Mouse (Mus musculus) cerebellum, postnatal 14 days (tissue): ENCODE results near the gene Kifc3.

Source experiments
- DNase-seq, 2 experiments: peaks; one replicate each; pipeline ENCODE4 v3.0.0; 2021; ENCODE audit warnings: mixed read lengths in 2 of 2

Gene Kifc3

DNA sequence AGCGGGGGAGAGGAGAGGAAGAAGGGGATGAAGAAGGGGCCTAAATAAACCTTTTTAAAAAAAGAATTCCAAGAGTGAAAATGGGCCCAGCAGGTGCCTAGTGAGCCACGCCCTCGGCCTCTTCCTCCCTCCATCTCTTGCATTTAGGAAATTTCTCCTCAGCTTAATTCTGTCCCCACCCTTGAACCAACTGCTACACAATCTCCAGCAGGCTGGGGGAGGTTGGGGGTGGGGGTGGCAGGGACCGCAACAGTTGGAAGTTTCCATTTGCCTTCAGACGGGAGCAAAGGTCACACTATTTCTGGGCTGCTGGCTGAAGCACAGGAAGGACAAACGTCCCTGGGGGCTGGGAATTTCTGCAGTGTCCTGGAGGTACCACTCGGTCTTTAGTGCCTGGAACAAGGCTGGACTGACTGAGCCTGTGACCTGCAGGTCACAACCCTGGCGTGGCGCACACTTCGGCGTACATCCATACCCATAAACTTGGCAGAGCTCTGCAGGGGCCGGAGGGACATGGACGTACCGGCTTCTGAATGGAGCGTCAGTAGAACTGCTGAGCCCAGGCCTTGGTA is 71.6 kb downstream of the Kifc3 start:
- no peak for DNase-seq

DNA sequence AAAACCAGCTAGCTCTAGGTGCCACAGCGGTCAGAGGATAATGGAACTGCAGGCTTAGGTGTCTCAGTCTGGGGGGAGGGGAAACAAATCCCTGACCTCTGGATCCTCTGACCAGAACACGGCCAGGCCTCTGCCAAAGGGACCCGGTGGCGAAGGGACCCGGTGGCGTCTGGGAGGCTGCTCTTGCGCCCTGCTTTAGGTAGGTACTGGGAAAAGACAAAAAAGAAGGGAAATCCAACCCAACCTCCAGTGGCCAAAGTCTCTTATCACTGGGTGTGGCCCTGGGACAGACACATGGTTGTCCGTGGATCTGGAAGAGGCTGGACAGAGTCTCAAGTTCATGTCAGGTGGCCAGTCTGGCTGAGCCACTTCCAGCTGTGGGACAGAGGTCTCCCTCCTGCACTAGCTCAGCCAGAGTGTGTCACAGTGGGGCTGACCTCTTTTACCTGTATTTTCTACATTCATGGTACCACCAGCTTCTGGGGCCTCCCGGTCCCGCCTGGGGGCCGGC is 73.8 kb downstream of the Kifc3 start:
- no peak for DNase-seq

DNA sequence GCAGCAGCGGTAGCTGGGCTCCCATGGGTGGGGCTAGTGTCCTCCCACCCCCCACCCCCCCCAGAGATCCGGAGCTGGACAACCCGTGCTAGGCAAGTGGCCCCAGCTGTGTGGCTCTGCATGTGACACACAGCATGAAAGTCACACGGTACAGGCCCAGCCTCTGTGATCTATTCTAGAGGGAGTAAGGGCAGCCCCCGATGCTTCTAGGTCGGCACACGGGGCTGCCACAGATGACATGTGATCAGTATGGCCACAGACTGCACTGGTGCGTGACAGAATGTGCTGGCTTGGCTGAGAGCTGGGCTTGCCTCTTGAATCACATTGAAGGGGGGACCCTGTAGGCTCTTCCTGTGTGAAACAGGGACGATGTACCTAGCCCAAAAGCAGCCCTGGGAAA is 75.0 kb downstream of the Kifc3 start:
- DNase-seq = no peak

DNA sequence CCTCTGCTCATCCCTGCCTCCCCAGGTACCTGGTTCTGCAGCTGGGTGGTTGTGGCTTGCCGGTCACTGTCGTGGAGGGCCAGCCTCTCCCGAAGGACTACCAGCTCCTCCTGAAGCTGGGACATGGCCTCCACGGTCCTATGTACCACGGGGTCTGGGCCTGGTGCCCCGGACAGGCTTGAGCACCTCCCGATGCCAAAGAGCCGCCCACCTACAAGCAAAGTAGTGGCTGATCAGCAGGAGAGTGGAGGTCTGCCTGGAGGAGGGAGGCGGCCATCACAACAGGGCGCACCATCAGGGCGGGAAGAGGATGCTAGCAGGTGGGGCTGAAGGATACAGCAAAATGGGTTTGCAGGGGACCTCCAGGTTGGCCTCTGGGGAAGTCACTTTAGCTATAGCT is 76.1 kb downstream of the Kifc3 start:
- DNase-seq = no peak

DNA sequence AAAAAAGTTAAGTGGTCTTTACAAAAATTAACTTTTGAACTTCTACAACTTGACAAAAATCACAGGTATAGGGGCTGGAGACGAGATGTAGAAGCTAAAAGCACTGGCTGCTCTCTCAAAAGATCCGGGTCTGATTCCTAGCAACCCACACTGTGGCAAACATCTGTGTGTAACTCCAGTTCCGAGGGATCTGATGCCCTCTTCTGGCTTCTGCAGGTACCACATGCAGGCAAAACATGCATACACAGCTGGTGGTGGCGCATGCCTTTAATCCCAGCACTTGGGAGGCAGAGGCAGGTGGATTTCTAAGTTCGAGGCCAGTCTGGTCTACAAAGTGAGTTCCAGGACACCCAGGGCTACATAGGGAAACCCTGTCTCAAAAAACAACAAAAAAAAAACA is 79.2 kb downstream of the Kifc3 start:
- no peak for DNase-seq

DNA sequence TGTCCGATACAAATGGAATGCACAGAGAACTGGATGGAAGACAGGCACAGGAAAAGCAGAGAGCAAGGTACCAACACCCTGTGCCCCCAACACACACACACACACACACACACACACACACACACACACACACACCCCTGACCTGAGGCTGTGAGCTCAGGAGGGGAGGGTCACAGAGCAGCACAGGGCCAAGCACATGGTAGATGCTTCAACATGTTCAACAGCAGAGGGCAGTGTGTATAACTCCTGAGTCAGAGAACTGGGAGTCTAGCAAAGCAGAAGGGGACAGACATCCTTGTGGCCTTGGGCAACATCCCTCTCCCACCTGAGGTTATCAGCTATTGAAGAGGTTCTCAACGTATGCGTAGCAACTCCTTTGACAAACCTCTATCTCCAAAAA is 88.9 kb downstream of the Kifc3 start:
- peak; percentile 53 to 60 for DNase-seq

DNA sequence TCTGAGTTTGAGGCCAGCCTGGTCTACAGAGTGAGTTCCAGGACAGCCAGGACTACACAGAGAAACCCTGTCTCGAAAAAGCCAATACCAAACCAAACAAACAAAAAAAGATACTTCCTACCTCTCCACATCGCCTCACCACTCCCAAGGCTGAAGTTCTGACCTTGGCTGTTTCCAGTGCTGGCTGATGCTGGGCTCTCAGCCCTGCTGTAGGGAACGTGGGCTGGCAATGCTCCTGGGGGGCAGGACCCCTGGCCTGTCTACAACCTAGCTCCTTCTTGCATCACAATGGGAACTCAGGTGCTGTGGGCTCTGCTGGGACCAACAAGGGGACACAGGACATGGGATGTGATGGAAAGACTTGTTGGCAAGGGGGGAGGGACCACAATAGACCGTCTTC is 89.5 kb downstream of the Kifc3 start:
- no peak for DNase-seq

DNA sequence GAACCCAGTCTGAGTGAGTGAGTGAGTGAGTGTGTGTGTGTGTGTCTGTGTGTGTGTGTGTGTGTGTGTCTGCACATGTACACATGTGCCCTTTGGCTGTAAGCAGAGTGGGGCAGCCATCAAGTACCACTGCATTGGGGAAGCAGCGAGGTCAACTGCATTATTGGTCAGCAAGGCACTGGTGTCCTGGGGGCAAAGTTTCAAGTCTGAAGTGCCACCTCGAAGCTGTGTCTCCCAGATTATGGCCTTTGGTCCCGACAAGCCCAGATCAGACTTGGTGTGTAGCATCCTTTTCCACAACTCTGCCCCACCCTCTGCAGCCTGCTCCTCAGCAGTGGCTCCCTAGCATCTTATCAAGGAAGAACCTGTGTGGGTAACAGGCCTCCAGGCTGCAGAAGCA is 90.0 kb downstream of the Kifc3 start:
- no peak for DNase-seq

DNA sequence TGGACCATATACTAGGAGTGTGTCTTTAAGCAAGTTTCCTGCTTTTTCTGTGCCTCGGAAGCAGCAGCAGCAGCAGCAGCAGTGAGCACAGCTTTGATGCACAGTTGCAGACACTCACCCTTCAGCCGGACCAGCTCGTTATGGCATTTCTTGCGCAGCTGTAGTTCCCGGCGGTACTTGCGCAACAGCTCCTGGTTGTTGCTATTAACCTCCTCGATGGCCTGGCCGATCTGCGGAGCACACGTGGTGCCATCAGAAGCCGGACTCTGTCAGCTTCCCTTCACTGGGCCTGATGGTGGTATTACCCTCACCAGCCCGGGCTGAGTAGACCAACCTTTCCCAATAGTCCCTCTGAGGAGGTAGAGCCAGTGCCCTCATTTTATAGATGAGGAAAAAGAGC is 95.3 kb downstream of the Kifc3 start:
- DNase-seq = no peak

DNA sequence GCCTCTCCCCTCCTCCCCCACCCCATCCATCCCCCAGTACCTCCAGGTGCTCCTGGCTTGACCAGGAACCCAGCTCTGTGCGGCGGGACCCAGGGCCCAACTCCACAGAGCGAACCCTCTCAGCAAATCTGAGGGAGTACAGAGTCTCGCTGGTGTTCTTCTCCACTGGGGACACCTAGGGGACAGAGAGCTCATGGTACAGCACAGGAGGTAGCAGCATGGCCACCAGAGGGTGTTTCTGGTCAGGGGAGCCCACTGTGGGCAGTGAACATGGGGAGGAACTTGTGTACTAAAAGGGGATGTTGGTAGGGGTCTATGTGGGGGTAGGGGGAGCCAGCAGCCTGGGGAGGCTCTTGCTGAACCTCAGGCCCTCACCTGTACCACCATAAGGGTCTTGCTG is 100.6 kb downstream of the Kifc3 start:
- no peak for DNase-seq

DNA sequence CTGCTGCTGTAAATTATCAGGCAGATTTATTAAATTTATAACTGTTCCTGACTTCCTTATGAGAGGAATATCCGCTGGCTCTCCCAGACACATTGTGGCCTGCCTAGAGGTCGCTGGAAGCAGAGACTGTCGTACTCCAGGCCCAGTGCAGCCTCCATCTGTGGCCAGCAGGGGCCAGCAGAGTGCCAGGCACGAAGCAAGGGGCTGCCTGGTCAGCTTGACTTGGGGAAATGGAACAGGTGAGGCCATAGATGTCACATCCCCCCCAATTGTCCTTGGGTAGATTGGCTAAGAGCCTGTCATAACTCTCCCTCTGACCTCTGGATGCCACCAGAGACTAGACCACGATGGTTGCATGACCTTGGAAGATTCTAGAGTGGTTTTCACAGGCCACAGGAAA is 103.6 kb downstream of the Kifc3 start:
- DNase-seq = peak; percentile 84 to 88

DNA sequence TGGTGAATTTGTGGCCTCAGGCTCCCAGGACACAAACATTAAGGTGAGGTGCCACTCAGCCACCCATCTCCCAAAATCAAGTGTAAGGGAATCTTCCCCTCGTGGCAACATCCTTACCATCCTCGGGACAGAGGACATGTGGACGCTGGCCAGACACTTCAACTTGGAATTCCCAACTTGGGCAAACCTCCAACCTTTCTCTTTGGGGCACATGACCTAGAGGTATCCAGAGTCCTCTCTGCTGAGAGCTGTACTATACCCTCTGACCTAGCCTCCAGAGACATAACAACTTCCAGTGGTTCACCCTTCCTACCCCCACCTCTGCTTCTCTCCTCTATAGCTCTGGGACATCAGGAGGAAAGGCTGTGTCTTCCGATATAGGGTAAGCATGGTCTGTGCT is 109.0 kb downstream of the Kifc3 start:
- DNase-seq = no peak

DNA sequence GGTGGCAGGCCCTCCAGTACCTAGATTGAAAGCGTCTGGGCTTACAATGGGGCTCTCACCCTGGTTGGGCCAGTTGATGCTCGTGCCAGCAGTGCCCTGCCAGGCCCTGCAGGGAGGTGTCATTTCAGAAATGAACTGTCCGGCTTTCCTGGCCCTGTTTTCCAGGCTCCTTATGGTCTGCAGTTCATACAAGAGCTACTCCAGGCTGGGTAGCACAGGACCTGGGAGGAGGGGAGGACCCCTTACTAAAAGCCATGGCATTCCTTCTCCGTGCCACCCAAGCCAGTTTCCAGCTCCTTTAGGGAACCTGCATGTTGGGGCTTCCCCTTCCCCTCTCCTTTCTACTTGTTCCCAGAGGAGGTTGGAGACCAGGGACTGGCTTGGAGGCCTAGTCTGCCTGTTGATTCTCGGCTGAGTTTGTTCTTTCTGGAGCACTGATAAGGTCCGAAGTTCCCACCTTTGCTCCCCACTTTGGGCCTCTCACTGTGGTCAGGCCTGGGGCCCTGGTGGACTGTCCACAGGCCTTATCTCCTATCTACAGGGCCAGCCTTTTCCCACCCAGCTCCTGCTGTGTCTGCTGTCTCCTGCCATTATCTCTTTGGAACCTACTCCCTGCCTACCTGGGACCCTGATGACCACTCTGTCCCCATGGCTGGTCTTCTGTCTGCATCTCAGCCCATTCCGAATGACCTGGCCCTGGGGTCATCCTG is 117.0 kb downstream of the Kifc3 start:
- peak in 1 of 2 experiments; percentile 44 for DNase-seq

DNA sequence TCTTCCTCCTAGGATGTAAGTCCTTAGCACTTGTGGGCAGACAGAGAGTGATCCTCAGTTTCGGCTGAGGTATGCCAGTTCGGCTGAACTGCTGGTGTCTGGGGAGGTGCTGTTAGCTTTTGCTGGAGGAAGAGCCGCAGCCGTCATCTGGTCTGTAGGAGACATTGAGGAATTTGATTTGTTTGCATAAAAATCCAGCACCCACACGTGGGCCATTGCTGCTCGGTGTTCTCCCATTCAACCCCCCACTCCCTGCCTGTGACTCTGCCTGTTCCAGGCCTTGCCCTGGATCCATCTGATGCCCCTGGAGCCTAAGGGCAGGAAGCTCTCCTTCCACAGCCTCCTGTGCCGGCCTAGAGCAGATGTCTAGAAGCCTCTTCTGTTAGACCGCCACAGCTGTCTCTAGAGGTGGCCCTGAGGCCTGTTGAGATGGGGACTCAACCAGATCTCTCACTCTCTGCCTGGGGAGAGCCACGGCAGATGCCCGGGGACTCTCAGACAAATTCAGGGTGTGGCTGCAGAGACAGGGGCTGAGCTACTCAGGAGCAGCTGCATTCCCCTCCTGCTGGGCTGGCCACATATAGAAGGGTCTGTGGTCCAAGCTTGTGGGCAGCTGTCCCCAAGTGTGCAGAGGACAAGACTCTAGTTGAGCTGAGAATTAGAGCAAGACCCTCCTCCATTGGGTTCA is 117.7 kb downstream of the Kifc3 start:
- no peak for DNase-seq

DNA sequence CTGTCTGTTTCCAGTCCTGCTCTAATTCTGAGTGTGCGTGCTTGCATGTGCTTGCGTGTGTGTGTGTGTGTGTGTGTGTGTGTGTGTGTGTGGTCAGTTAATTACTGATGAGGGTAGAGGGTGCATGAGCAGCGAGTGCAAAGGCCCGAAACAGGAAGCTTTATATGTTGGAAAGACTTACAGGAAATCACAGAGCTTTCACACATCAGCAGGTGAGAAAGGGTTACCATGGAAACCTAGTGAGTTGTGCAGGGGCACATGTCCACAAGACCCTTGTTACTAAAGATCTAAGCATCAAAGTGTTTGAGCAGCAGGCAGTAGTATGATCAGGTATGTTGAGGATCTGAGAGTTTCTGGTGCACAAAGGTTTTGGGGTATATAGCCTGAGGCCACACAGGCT is 118.4 kb downstream of the Kifc3 start:
- DNase-seq = no peak

DNA sequence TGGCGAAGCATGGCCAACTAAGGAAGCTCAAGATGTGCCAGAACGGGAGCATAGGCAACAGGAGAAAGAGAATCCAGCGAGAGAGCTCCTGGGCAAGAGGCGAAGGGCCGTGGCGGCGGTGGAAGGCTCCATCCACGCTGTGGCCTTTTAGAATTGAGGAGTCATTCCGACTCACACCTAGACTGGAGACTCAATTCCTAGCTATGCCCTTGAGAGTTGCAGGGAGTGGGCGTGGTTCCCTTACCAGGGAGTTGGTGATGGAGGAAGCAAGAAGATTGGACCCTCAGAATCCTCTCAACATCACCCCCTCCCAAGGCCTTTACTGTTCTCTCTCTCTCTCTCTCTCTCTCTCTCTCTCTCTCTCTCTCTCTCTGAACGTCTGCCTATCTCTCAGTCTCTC is 121.0 kb downstream of the Kifc3 start:
- peak; percentile 22 to 47 for DNase-seq

DNA sequence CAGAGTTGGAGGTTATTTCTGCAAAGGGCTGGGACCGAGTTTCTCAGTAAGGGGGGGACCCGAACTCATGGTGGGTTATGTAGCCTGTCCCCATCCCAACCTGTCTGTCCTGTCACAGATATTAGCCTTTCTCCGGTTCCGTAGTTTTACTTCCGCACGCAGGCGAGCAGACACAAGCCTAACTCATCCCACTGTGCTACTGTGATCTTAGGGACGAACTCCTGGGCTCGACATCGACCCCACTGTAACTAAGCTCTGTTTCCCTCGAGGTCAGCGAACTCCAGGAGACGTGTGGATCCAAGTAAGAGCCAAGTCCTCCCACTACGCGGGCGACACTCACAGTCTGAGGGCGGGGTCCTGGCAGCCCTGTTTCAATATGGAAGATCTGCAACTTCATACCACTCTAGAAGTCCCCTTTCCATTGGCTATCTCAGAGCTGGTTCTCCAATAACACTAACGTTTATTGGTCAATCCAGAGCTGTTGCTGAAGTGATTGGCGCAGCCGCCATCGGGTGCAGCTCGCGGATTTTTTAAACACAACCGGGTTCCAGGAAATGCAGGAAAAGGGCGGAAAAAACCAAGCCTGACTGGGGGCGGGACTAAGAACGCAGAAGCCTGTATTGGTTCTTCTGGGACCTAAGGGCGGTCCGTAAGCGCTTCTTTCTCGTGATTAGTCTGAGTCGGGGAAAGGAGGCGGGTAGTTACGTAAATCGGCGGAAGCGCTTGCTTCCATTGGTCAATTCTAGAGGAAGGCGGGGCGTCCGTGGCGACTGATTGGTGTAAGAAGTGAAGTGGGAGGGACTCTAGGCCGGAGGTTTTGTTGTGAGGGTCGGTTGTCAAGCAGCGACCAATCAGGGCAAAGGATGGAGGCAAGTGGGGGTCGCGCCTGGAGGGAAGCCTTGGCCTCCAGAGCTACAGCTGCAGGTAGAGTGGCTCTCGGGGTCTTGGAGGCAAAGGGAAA is 122.0 kb downstream of the Kifc3 start, which contains the start of gene Katnb1:
TSS of gene Katnb1 (plus strand) at position 806 of the 961 bp plus-strand sequence.
- peak; percentile 98 for DNase-seq

DNA sequence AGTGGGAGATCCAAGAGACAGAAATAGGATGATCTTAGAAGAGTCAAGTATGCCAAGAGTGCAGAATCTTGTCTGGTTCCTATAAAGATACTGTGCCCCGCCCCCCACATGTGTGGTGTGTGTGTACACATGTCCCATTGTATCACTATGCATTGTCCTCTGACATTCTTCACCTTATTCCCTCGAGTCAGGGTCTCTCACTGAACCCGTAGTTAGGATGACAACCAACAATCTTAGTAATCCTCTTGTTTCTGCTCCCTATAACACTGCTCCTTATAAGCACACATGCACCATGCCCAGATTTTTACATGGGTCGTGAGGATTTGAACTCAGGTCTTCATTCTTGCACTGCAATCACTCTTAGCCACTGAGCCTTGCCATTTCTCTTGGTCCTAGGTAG is 123.3 kb downstream of the Kifc3 start:
- DNase-seq = no peak

DNA sequence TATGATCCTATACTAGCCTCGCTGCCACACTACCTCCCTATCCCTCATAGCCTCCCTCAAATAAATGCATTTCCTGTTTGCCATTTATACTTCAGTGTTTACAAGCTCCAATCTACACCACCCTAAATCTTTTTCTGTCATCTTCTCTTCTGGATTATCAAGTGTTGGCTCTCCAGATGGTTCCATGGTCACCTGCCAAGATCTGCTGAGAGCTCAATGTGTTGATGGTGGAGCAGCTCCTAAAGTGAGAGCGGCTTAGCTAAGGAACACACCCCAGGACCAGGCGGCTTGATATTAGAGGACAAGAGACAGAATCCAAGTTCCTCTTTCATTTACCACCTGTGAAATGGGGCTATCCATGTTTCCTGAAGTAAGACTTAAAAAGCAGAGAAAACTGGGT is 124.6 kb downstream of the Kifc3 start:
- DNase-seq = peak; percentile 59 to 62

DNA sequence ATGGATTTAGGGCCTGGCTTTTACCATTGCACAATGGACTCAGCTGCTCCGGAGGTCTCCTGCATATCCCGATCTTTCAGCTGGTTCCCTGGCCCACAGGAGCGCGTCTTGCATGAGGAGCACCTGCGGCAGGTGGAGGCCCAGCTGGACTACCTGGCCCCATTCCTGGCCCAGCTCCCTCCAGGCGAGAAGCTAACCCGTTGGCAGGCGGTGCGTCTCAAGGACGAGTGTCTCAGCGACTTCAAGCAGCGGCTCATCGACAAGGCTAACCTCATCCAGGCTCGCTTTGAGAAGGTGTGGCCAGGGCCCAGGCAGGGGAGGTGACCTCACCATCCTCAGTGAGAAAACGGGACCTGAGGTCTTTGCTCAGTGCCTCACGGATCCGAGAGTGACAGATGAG is 126.5 kb downstream of the Kifc3 start:
- DNase-seq = peak; percentile 70 to 74

DNA sequence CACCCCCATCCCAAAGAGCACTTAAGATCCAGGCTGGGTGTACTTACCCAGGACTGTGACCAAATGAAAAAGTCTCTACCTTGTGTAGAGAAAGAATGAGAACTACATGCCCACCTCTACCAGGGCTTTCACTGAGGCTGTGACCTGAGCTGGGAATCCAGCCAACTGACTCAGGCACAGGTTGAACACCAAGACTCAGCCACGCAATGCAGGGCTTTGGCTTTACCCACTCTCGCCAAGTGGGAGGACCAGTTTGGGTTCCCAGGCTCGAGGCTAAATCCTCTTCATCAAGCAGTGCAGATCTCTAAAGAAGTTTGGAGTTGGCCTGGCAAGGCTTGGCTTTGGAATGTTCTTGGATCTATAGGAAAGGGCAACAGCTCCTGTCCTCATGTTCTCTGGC is 127.1 kb downstream of the Kifc3 start:
- DNase-seq = no peak

DNA sequence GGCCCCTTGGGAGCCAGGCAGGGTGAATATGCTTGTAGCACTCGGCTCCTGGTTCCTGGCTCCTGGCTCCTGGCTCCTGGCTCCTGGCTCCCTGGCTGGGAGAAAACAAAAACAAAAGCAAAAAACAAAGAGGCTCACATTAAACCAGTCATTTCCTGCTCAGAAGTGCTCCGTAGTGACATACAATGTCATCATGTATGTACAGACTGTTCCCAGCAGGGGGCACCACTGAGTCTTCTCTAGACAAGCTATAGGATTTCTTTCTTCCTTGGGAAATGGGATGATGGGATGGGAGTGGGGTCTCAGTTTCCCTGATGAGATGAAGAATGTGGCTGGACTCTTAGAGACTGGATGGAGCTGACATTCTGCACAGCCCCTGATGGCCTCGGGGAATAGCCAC is 135.0 kb downstream of the Kifc3 start:
- DNase-seq = peak; percentile 37 to 77

DNA sequence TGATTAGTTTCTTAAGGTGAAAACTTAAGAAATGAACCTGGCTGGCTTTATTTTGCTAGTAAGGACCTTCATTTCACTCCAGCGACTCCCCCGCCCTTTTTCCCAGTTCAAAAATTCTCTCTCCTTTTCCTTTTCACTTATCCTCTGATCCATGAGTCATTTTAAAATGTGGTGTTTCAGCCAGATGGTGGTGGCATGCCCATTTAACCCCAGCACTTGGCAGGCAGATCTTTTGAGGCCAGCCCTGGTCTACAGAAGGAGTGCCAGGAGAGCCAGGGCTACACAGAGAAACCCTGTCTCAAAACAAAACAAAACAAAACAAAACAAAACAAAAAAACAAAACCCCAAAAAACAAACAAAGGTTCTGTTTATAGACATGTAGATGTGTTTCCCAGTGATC is 138.1 kb downstream of the Kifc3 start:
- peak; percentile 59 to 73 for DNase-seq
